Mouse (Mus musculus) heart, embryonic 10.5 days (tissue): ENCODE results near the gene Ccdc194. TPM values are rescaled to one million over a fixed set of nuclear protein-coding genes. Genes with fewer than 3 reads are reported as not detected.

Experiments used
- DNase-seq: peaks from one replicate; pipeline ENCODE4 v3.0.0-alpha.2; 2017; ENCODE audit warnings: low spot score
- H3K27ac ChIP-seq: fragments of 300-500 bp; sonication (generic); 2 replicates; pipeline ENCODE4 v1.5.1; 2016; ENCODE audit warnings: mild to moderate bottlenecking
- H3K27me3 ChIP-seq: fragments of 300-500 bp; sonication (generic); 2 replicates; pipeline ENCODE4 v1.6.1; 2016; ENCODE audit warnings: mild to moderate bottlenecking; ENCODE audit not compliant: poor library complexity, insufficient read depth, severe bottlenecking
- H3K36me3 ChIP-seq: fragments of 300-500 bp; sonication (generic); 2 replicates; pipeline ENCODE4 v1.6.1; 2016; ENCODE audit warnings: mild to moderate bottlenecking, moderate library complexity
- H3K4me1 ChIP-seq: fragments of 300-500 bp; sonication (generic); 2 replicates; pipeline ENCODE4 v1.6.1; 2016; ENCODE audit warnings: mild to moderate bottlenecking
- H3K4me3 ChIP-seq: fragments of 300-500 bp; sonication (generic); 2 replicates; pipeline ENCODE4 v1.5.1; 2016; ENCODE audit warnings: mild to moderate bottlenecking, moderate library complexity
- H3K9me3 ChIP-seq: fragments of 300-500 bp; sonication (generic); 2 replicates; pipeline ENCODE4 v1.6.1; 2016; ENCODE audit warnings: mild to moderate bottlenecking, moderate library complexity
- WGBS: fragments of 180-500 bp; shearing (Covaris S2); methylation state at CpG from one replicate; pipeline ENCODE4 v1.1.7; 2016; 5-methylcytosine and 5-hydroxymethylcytosine counted together
- polyA plus RNA-seq: library from polyadenylated mRNA; unstranded; fragments of >200 nt; fragmentation: Nextera tagmentation; extraction: Ambion mirVana; gene quantifications from 2 replicates; pipeline ENCODE4 v1.2.1, GENCODE M21; 2016

Gene Ccdc194
- polyA plus RNA-seq, 1 experiment from 2014 or later: 0.99 TPM

- H3K27me3 ChIP-seq: peaks cover 96% of the 10 kb centered on the region
- 0 out of 2 replicates have a peak, but pooled peaks cover 4% of the 10 kb centered on the region for H3K9me3 ChIP-seq
- H3K4me1 ChIP-seq: peaks cover 19% of the 10 kb centered on the region
- WGBS: 86% methylated on average over 4 of the region's 4 CpGs
- no peaks in the 10 kb centered on the region for H3K36me3 ChIP-seq
- no peak overlapping the region for H3K27ac ChIP-seq
- no peak for DNase-seq
- H3K4me3 ChIP-seq: no peak overlapping the region
These were observed 38.5 kb upstream of the Ccdc194 start for GRCm38 (mm10) chr8:71563992-71564391.

- peak; percentile 88 for DNase-seq
- Histone ChIP-seq H3K9me3 (0 out of 2 replicates have a peak, but pooled peaks cover 4% of the 10 kb centered on the region), H3K27ac (no peak overlapping the region), H3K27me3 (peaks cover 96% of the 10 kb centered on the region), H3K4me3 (peak overlapping the region; percentile 48), H3K4me1 (peaks cover 19% of the 10 kb centered on the region), H3K36me3 (no peaks in the 10 kb centered on the region)
- under 1% methylated on average over 33 of the region's 33 CpGs for WGBS
These were observed 37.2 kb upstream of the Ccdc194 start for GRCm38 (mm10) chr8:71562751-71563150.

DNA sequence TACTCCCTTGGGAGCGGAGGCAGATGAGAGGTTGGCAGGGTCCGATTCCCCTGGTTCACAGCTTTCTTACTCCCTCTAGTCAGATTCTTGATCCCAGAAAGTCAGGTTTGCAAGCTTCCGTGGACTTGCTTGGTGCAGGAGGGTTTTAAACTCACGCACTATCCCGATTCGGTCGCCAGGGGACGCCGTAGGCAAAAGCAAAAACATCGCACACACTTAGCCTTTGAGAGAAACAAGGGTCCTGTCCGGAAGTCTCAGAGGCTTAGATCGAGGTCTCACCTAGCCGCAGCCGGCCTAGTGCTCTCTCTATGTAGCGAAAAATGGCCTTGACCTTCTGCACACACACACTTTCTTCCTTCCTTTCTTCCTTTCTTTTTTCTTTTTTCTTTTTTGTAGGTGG, 35.9 kb upstream of the Ccdc194 start:
- Histone ChIP-seq H3K4me3 (no peak overlapping the region), H3K27me3 (peaks cover 96% of the 10 kb centered on the region), H3K27ac (no peak overlapping the region), H3K4me1 (peaks cover 19% of the 10 kb centered on the region), H3K9me3 (0 out of 2 replicates have a peak, but pooled peaks cover 4% of the 10 kb centered on the region), H3K36me3 (no peaks in the 10 kb centered on the region)
- 5% methylated on average over 15 of the region's 15 CpGs for WGBS
- DNase-seq: peak; percentile 88

DNA sequence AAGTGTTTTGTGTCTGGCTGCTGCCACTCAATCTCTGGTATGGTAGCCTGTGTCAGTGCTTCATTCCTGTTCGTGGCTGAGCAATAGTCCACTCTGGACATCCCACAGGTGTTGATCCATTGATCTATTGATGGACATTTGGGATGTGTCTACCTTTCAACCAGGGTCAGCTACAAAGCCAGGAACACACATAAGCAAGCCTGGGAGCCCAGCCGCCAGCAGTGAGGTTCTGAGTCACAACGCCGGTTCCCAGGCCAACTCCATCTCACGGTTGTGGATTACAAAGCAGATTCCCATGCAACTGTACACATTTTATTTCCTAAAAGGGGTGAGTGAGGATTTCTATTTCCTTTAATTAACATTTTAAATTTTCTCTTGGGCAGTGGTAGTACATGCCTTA, 35.3 kb upstream of the Ccdc194 start:
- H3K27me3 ChIP-seq: peaks cover 97% of the 10 kb centered on the region
- H3K36me3 ChIP-seq: no peaks in the 10 kb centered on the region
- H3K4me1 ChIP-seq: peaks cover 19% of the 10 kb centered on the region
- no peak overlapping the region for H3K4me3 ChIP-seq
- DNase-seq: no peak
- 0 out of 2 replicates have a peak, but pooled peaks cover 4% of the 10 kb centered on the region for H3K9me3 ChIP-seq
- no peak overlapping the region for H3K27ac ChIP-seq
- 82% methylated on average over 5 of the region's 5 CpGs for WGBS

GRCm38 (mm10) chr8:71560071-71560470, 34.6 kb upstream of the Ccdc194 start:
- Histone ChIP-seq H3K4me3 (no peak overlapping the region), H3K9me3 (0 out of 2 replicates have a peak, but pooled peaks cover 4% of the 10 kb centered on the region), H3K4me1 (peaks cover 19% of the 10 kb centered on the region), H3K36me3 (no peaks in the 10 kb centered on the region), H3K27me3 (peaks cover 98% of the 10 kb centered on the region), H3K27ac (no peak overlapping the region)
- WGBS: 66% methylated on average over 3 of the region's 3 CpGs
- DNase-seq: no peak

DNA sequence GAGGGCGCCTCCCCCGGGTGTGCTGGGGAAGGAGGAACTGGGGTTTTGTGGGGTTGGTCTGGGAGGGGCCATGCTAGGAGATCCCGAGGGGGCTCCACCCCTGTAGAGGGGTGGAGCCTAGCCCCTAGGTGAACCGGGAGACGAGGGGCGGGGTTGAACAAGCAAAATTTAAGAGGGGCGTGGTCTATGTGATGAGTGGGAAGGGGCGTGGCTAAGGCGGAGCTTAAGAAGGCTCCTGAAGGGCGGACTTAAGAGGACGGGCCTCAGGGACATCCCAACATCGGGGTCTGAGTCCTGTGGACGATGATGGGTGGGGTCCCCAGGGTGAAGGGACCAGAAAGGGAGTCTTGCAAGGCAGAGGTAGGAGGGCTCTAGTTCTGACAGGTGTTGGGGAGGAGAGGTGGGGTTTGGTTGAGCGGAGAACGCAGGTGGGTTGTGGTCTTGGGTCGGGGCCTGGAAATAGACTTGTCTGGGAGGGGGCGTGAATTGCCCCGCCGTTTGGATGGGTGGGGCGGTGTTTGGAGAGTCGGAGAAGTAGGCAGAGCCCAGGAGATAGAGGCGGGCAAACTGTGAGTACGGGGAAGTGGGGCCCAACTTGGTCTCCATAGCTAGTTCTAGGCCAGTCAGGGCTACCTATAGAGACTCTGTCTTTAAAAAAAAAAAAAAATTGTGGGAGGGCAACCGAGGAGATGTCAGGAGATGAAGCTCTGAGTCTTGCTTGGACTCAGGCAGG, 33.6 kb upstream of the Ccdc194 start:
- peak; percentile 93 for DNase-seq
- 2% methylated on average over 24 of the region's 24 CpGs for WGBS
- Histone ChIP-seq H3K27me3 (peaks cover 89% of the 10 kb centered on the region), H3K27ac (peak overlapping the region; percentile 42; the same call in 1 of the 2 replicates), H3K4me1 (peaks cover 23% of the 10 kb centered on the region), H3K9me3 (0 out of 2 replicates have a peak, but pooled peaks cover 2% of the 10 kb centered on the region), H3K4me3 (peak overlapping the region; percentile 59), H3K36me3 (no peaks in the 10 kb centered on the region)

DNA sequence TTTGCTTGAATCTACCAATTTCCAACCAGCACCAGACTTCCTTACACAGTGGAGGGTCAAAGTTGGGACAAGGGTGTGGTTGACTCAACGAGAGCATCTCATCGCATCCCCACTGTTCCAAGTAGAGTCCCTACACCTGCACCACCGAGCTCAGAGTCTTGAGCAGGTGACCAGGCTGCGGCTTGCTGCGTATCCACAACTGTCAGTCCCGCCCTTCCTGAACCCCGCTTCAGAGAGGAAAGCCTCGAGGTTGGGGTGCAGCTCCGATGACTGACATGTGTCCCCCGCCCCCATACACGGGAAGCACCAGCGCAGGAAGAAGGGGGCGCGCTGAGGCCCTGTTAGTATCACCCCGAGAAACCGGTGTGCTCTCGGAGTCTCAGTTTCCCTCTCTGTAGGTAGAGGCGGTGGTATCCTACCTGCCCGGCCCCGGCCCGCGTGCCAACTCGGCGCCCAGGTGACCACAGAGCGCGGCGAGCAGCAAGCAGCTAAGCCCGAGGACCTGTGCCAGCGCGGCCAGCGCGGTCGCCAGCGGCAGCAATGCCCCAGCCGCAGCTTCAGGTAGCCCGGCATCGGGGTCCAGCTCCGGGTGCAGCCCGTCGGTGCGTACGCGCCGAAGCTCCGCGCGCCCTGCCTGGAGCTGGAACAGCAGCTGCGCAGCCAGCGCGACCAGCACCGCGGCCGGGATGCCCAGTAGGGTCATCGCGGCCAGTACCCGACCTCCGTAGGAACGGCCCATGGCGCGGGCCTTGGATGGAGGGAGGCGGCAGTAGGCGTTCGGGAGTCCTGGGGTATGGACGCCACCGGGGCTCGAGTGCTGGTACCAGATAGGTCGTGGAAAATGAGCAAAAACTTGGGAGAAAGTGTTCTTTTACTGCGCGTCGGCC, 32.8 kb upstream of the Ccdc194 start, which contains the start of gene Tmem221:
Tmem221 (minus strand) TSS at position 801 of the 887 bp plus-strand sequence.
- peaks cover 29% of the 10 kb centered on the region for H3K4me1 ChIP-seq
- no peak for DNase-seq
- H3K36me3 ChIP-seq: no peaks in the 10 kb centered on the region
- WGBS: 4% methylated on average over 70 of the region's 70 CpGs
- H3K27ac ChIP-seq: peak within 1 kb of the TSS; percentile 42; the same call in 1 of the 2 replicates
- H3K9me3 ChIP-seq: no peaks in the 10 kb centered on the region
- peaks cover 81% of the 10 kb centered on the region for H3K27me3 ChIP-seq
- peak within 1 kb of the TSS; percentile 59 for H3K4me3 ChIP-seq

DNA sequence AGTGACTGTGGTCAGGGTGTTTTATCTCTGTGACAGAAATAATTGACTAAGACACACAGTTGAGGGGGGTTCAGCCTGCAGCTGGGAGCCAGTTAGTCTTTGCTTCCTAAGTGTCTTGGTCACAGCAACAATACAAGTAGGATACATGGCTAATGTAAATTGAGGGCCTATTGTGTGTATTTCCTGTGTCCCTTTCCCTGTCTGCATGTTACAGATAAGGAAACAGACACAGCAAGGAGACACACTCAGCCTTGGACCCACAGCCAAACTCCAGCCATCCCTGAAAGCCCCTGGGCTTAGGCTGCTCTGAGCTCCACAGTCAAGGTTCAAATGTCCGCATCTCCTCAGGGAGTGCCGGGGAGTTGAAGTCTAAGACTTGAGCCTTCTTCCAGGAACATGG, 29.1 kb upstream of the Ccdc194 start:
- no peak overlapping the region for H3K4me3 ChIP-seq
- peaks cover 32% of the 10 kb centered on the region for H3K4me1 ChIP-seq
- no peaks in the 10 kb centered on the region for H3K9me3 ChIP-seq
- H3K27me3 ChIP-seq: peaks cover 44% of the 10 kb centered on the region
- 81% methylated on average over 2 of the region's 2 CpGs for WGBS
- H3K36me3 ChIP-seq: no peaks in the 10 kb centered on the region
- no peak for DNase-seq
- H3K27ac ChIP-seq: no peak overlapping the region

- H3K4me3 ChIP-seq: no peak overlapping the region
- WGBS: 74% methylated on average over 6 of the region's 6 CpGs
- H3K27ac ChIP-seq: 0 out of 2 replicates have a peak overlapping the region, but pooled peaks have one; percentile 30
- H3K27me3 ChIP-seq: peaks cover 38% of the 10 kb centered on the region
- peaks cover 29% of the 10 kb centered on the region for H3K4me1 ChIP-seq
- no peaks in the 10 kb centered on the region for H3K36me3 ChIP-seq
- no peak for DNase-seq
- H3K9me3 ChIP-seq: no peaks in the 10 kb centered on the region
These were observed 28.5 kb upstream of the Ccdc194 start for GRCm38 (mm10) chr8:71554001-71554400.

DNA sequence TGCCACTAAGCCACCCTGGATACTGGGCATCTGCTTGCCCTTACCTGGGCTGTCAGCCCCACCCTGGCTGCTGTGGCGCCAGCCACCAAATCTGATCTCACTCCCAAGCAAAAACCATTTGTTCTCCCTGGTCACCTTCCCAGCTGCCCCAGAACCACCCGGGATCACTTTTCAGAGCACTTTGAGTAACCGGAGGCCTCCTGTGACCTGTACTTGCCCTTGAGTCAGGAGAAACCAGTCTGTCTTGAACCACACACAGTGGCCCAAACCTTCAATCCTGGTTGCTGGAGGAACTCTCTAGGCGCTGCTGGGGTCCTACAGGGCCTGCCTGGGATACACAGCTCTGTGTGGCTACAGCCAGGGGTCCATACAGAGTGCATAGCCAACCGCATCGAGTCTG, 27.3 kb upstream of the Ccdc194 start:
- H3K36me3 ChIP-seq: peaks cover 10% of the 10 kb centered on the region
- H3K27ac ChIP-seq: no peak overlapping the region
- no peaks in the 10 kb centered on the region for H3K9me3 ChIP-seq
- DNase-seq: no peak
- 56% methylated on average over 6 of the region's 6 CpGs for WGBS
- H3K4me3 ChIP-seq: no peak overlapping the region
- H3K4me1 ChIP-seq: peaks cover 20% of the 10 kb centered on the region
- H3K27me3 ChIP-seq: peaks cover 25% of the 10 kb centered on the region

DNA sequence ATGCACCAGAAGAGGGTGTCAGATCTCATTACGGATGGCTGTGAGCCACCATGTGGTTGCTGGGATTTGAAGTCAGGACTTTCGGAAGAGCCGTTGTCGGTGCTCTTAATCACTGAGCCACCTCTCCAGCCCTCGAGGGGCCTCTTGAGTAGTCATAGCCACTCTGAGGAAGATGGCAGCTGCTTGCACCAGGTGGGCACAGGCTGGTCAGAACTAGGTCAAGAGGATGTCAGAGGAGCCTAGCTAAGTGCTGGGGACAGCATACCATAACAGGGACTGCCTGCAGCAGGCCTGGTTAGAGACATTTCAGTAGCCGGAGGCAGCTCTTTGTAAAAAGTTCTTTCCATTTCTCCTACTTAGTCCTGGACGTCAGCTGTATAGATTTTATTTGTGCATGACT, 25.2 kb upstream of the Ccdc194 start:
- no peak overlapping the region for H3K27ac ChIP-seq
- peaks cover 5% of the 10 kb centered on the region for H3K27me3 ChIP-seq
- 63% methylated on average over 7 of the region's 7 CpGs for WGBS
- H3K4me1 ChIP-seq: peaks cover 20% of the 10 kb centered on the region
- H3K36me3 ChIP-seq: peaks cover 29% of the 10 kb centered on the region
- no peak for DNase-seq
- H3K4me3 ChIP-seq: no peak overlapping the region
- no peaks in the 10 kb centered on the region for H3K9me3 ChIP-seq

- Histone ChIP-seq H3K36me3 (peaks cover 37% of the 10 kb centered on the region), H3K9me3 (no peaks in the 10 kb centered on the region), H3K4me1 (peaks cover 15% of the 10 kb centered on the region), H3K27me3 (no peaks in the 10 kb centered on the region), H3K27ac (no peak overlapping the region), H3K4me3 (no peak overlapping the region)
- no peak for DNase-seq
- WGBS: 86% methylated on average over 7 of the region's 7 CpGs
These were observed 22.1 kb upstream of the Ccdc194 start for GRCm38 (mm10) chr8:71547590-71547989.

GRCm38 (mm10) chr8:71545053-71545452, 19.5 kb upstream of the Ccdc194 start:
- 87% methylated on average over 11 of the region's 11 CpGs for WGBS
- no peaks in the 10 kb centered on the region for H3K9me3 ChIP-seq
- no peak overlapping the region for H3K27ac ChIP-seq
- H3K36me3 ChIP-seq: peaks cover 37% of the 10 kb centered on the region
- no peaks in the 10 kb centered on the region for H3K27me3 ChIP-seq
- H3K4me3 ChIP-seq: no peak overlapping the region
- peaks cover 10% of the 10 kb centered on the region for H3K4me1 ChIP-seq
- DNase-seq: no peak
